Mouse (Mus musculus): Measurements from ENCODE around the gene Pde2a.
"Not testable (repeated sequence)": the region's sequence is repeated elsewhere in the genome, so short reads cannot be mapped to it uniquely, and the experiment has no call there.

Gene Pde2a

GRCm38 (mm10) chr7:101513655-101514054 lies 92.2 kb downstream of the Pde2a start:
- in situ Hi-C loops (cut with MboI, MseI) = no loop called here

- in situ Hi-C loops (cut with MboI, MseI) = no loop called here
These were observed 93.3 kb downstream of the Pde2a start for GRCm38 (mm10) chr7:101514768-101515167.

- in situ Hi-C loops (cut with MboI, MseI) = no loop called here
These were observed 93.8 kb downstream of the Pde2a start for GRCm38 (mm10) chr7:101515295-101515694.

GRCm38 (mm10) chr7:101516460-101516859 lies 95.0 kb downstream of the Pde2a start:
- in situ Hi-C loops (cut with MboI, MseI) = no loop called here

- in situ Hi-C loops (cut with MboI, MseI) = no loop called here
These were observed 100.2 kb downstream of the Pde2a start for GRCm38 (mm10) chr7:101521696-101522095.

GRCm38 (mm10) chr7:101523205-101523604 lies 101.7 kb downstream of the Pde2a start:
- in situ Hi-C loops (cut with MboI, MseI) = no loop called here

GRCm38 (mm10) chr7:101526484-101526883 lies 105.0 kb downstream of the Pde2a start:
- in situ Hi-C loops (cut with MboI, MseI) = no loop called here

- in situ Hi-C loops (cut with MboI, MseI) = no loop called here
These were observed 112.9 kb downstream of the Pde2a start for GRCm38 (mm10) chr7:101534428-101534827.

GRCm38 (mm10) chr7:101535102-101535501 lies 113.6 kb downstream of the Pde2a start:
- in situ Hi-C loops (cut with MboI, MseI) = no loop called here

- in situ Hi-C loops (cut with MboI, MseI) = no loop called here
These were observed 114.0 kb downstream of the Pde2a start for GRCm38 (mm10) chr7:101535517-101535916.

GRCm38 (mm10) chr7:101537541-101537940 lies 116.0 kb downstream of the Pde2a start:
- in situ Hi-C loops (cut with MboI, MseI) = no loop called here

GRCm38 (mm10) chr7:101538141-101538933 lies 116.8 kb downstream of the Pde2a start:
- in situ Hi-C loops (cut with MboI, MseI) = no loop called here

GRCm38 (mm10) chr7:101539774-101540173 lies 118.3 kb downstream of the Pde2a start:
- in situ Hi-C loops (cut with MboI, MseI) = loop anchor here (10.0 kb wide), 1 partner anchor 85 kb away; no protein-coding TSS in a partner anchor

- in situ Hi-C loops (cut with MboI, MseI) = loop anchor here (10.0 kb wide), 1 partner anchor 84 kb away; no protein-coding TSS in a partner anchor
These were observed 119.2 kb downstream of the Pde2a start for GRCm38 (mm10) chr7:101540684-101541083.

- in situ Hi-C loops (cut with MboI, MseI) = loop anchor here (10.0 kb wide), 1 partner anchor 84 kb away; no protein-coding TSS in a partner anchor
These were observed 119.6 kb downstream of the Pde2a start for GRCm38 (mm10) chr7:101541132-101541531.

GRCm38 (mm10) chr7:101541734-101542133 lies 120.2 kb downstream of the Pde2a start:
- in situ Hi-C loops (cut with MboI, MseI) = loop anchor here (10.0 kb wide), 1 partner anchor 83 kb away; no protein-coding TSS in a partner anchor

GRCm38 (mm10) chr7:101547651-101548050 lies 126.2 kb downstream of the Pde2a start:
- in situ Hi-C loops (cut with MboI, MseI) = loop anchor here (10.0 kb wide), 1 partner anchor 77 kb away; no protein-coding TSS in a partner anchor

- in situ Hi-C loops (cut with MboI, MseI) = loop anchor here (10.0 kb wide), 1 partner anchor 76 kb away; no protein-coding TSS in a partner anchor
These were observed 127.8 kb downstream of the Pde2a start for GRCm38 (mm10) chr7:101549266-101549665.

- in situ Hi-C loops (cut with MboI, MseI) = no loop called here
These were observed 129.4 kb downstream of the Pde2a start for GRCm38 (mm10) chr7:101550686-101551485.

GRCm38 (mm10) chr7:101551530-101551929 lies 130.0 kb downstream of the Pde2a start:
- in situ Hi-C loops (cut with MboI, MseI) = no loop called here

GRCm38 (mm10) chr7:101555473-101555872 lies 134.0 kb downstream of the Pde2a start:
- in situ Hi-C loops (cut with MboI, MseI) = not testable (repeated sequence)

GRCm38 (mm10) chr7:101557391-101557790 lies 135.9 kb downstream of the Pde2a start:
- in situ Hi-C loops (cut with MboI, MseI) = no loop called here
